In genomic region chr11:96795491-96795890, GRCm38 (mm10) we compare ENCODE assay signal across 28 mouse cellular contexts. TPM values are rescaled to one million over a fixed set of nuclear protein-coding genes. Genes with fewer than 3 reads are reported as not detected.
DNase-seq lines count a peak whose midpoint lies in the region; ATAC-seq and TF ChIP-seq lines count a peak whose summit lies in the region.
"Had no signal": no experiment of that assay in that cellular context is flagged by ENCODE, and none has a peak within 500 bp of the region (broad histone marks: within the 10 kb centered on the region; RNA-seq: fewer than 3 reads in every experiment).

No protein-coding gene starts in this region.

- H3K27me3 ChIP-seq in E14TG2a.4 (ENCODE audit: insufficient read depth, low read length) (no peaks in the 10 kb centered on the region), ES-Bruce4 (ENCODE audit: control insufficient read depth, insufficient read depth, low read length, poor library complexity, severe bottlenecking) (no peaks in the 10 kb centered on the region)
- no peaks in the 10 kb centered on the region for H3K27me3 ChIP-seq in small intestine, adult 2 months (ENCODE audit: control insufficient read depth, insufficient read depth, low read length)
- H3K27me3 ChIP-seq in midbrain, embryonic 13.5 days: no peaks in the 10 kb centered on the region
- no peaks in the 10 kb centered on the region for H3K27me3 ChIP-seq in liver, embryonic 11.5 days (replicated peaks; ENCODE audit: control insufficient read depth, insufficient read depth, low read length)
- H3K27me3 ChIP-seq: forebrain, embryonic 13.5 days; heart, embryonic 13.5 days; Patski had no signal

- no peak overlapping the region for H3K4me2 ChIP-seq in midbrain, embryonic 13.5 days (replicated peaks)
- H3K4me2 ChIP-seq in liver, embryonic 11.5 days: no peak overlapping the region
- H3K4me2 ChIP-seq: forebrain, embryonic 13.5 days; heart, embryonic 13.5 days; hindbrain, embryonic 14.5 days had no signal

- no peak for TF ChIP-seq POLR2A in ES-Bruce4 (IDR thresholded peaks at IDR 0.05; ENCODE audit: insufficient read depth, low read length)
- TF ChIP-seq POLR2A in small intestine, adult 2 months (IDR thresholded peaks at IDR 0.05; ENCODE audit: low read depth, low read length): no peak

- peak; percentile 60 for DNase-seq in R1 (ENCODE audit: low read depth, low spot score)
- DNase-seq in liver, embryonic 11.5 days (ENCODE audit: low spot score): no peak
- DNase-seq: adrenal gland, adult 8-10 months; adrenal gland, postnatal 25 days; cerebellum, adult 11-12 months; cerebellum, adult 9-10 months; cerebellum, postnatal 14 days; gastrocnemius, adult 2 months; gastrocnemius, postnatal 14 days; heart, adult 18-20 months; heart, postnatal 14 days; heart, postnatal 4 days; kidney, adult 18-20 months had no signal

- ATAC-seq in midbrain, embryonic 13.5 days: no peak
- no peak for ATAC-seq in liver, embryonic 11.5 days (replicated peaks; ENCODE audit: low FRiP score)
- ATAC-seq: activated CD4-positive, CD25-positive, alpha-beta regulatory T cell, adult 4 months; forebrain, embryonic 13.5 days; forebrain, embryonic 16.5 days; hindbrain, postnatal 0 days; inflammation-experienced regulatory T-cells, adult 6 months; Patski had no signal

- H3K36me3 ChIP-seq in E14TG2a.4 (ENCODE audit: insufficient read depth, low read length) (peaks cover 82% of the 10 kb centered on the region), ES-Bruce4 (ENCODE audit: control insufficient read depth, insufficient read depth, low read length, poor library complexity, severe bottlenecking) (peaks cover 60% of the 10 kb centered on the region)
- peaks cover 3% of the 10 kb centered on the region for H3K36me3 ChIP-seq in small intestine, adult 2 months (ENCODE audit: control insufficient read depth, insufficient read depth, low read length)
- peaks cover 27% of the 10 kb centered on the region for H3K36me3 ChIP-seq in midbrain, embryonic 13.5 days
- peaks cover 9% of the 10 kb centered on the region; the same call in 1 of the 2 replicates for H3K36me3 ChIP-seq in liver, embryonic 11.5 days (ENCODE audit: control insufficient read depth, insufficient read depth, low read length)

- peaks cover 86% of the 10 kb centered on the region for H3K4me1 ChIP-seq in E14TG2a.4 (replicated peaks; ENCODE audit: low read depth, low read length)
- peaks cover 8% of the 10 kb centered on the region for H3K4me1 ChIP-seq in ES-Bruce4 (ENCODE audit: control insufficient read depth, insufficient read depth, low read length)
- H3K4me1 ChIP-seq in small intestine, adult 2 months (ENCODE audit: control insufficient read depth, insufficient read depth, insufficient read length, low read length): peaks cover 4% of the 10 kb centered on the region; the same call in 1 of the 2 replicates
- peaks cover 36% of the 10 kb centered on the region for H3K4me1 ChIP-seq in midbrain, embryonic 13.5 days (replicated peaks)
- H3K4me1 ChIP-seq in liver, embryonic 11.5 days (replicated peaks; ENCODE audit: control insufficient read depth, insufficient read depth, low read length): peaks cover 11% of the 10 kb centered on the region

- TF ChIP-seq CTCF in E14TG2a.4 (conservative IDR thresholded peaks at IDR 0.05; ENCODE audit: low read length) (no peak), ES-Bruce4 (IDR thresholded peaks at IDR 0.05; ENCODE audit: low read depth, low read length) (no peak)
- TF ChIP-seq CTCF in small intestine, adult 2 months (IDR thresholded peaks at IDR 0.05; ENCODE audit: extremely low read depth, insufficient read length, insufficient replicate concordance, low read depth, low read length): peak; percentile 20; the same call in 1 of the 2 replicates

- WGBS in small intestine, adult 2 months: 31% methylated on average over 13 of the region's 13 CpGs
- WGBS in midbrain, embryonic 13.5 days: 97% methylated on average over 13 of the region's 13 CpGs
- WGBS in liver, embryonic 11.5 days: 86% methylated on average over 13 of the region's 13 CpGs

- peak overlapping the region; percentile 64 for H3K4me3 ChIP-seq in E14TG2a.4 (replicated peaks; ENCODE audit: low read length)
- H3K4me3 ChIP-seq in ES-Bruce4 (ENCODE audit: low read depth, low read length): peak overlapping the region; percentile 1; the same call in 1 of the 2 replicates
- H3K4me3 ChIP-seq in small intestine, adult 2 months (ENCODE audit: low read depth, low read length): no peak overlapping the region
- no peak overlapping the region for H3K4me3 ChIP-seq in midbrain, embryonic 13.5 days (replicated peaks)
- no peak overlapping the region for H3K4me3 ChIP-seq in liver, embryonic 11.5 days (ENCODE audit: low read depth, low read length)
- H3K4me3 ChIP-seq: forebrain, embryonic 10.5 days; forebrain, embryonic 13.5 days; gastrocnemius, adult 2 months; heart, embryonic 10.5 days; heart, embryonic 13.5 days had no signal

- H3K9me3 ChIP-seq in E14TG2a.4 (ENCODE audit: low read length) (no peaks in the 10 kb centered on the region), ES-Bruce4 (replicated peaks; ENCODE audit: control insufficient read depth, insufficient read depth, low read length, poor library complexity, severe bottlenecking) (no peaks in the 10 kb centered on the region)
- H3K9me3 ChIP-seq in midbrain, embryonic 13.5 days: no peaks in the 10 kb centered on the region
- no peaks in the 10 kb centered on the region for H3K9me3 ChIP-seq in liver, embryonic 11.5 days (ENCODE audit: control insufficient read depth, low read length)
- H3K9me3 ChIP-seq: forebrain, embryonic 10.5 days; forebrain, embryonic 13.5 days; G1E; heart, embryonic 10.5 days; heart, embryonic 13.5 days had no signal

- no peak overlapping the region for H3K9ac ChIP-seq in ES-Bruce4 (ENCODE audit: low read depth, poor library complexity, severe bottlenecking)
- no peak overlapping the region for H3K9ac ChIP-seq in midbrain, embryonic 13.5 days (replicated peaks)
- H3K9ac ChIP-seq in liver, embryonic 11.5 days (ENCODE audit: low read depth, low read length): no peak overlapping the region
- H3K9ac ChIP-seq: forebrain, embryonic 13.5 days; heart, embryonic 13.5 days; hindbrain, embryonic 14.5 days had no signal

- TF ChIP-seq EP300 in ES-Bruce4 (IDR thresholded peaks at IDR 0.05; ENCODE audit: insufficient read depth, low read depth, low read length): no peak

- peak overlapping the region; percentile 35 for H3K27ac ChIP-seq in ES-Bruce4 (ENCODE audit: insufficient read depth, low read length)
- 0 out of 2 replicates have a peak overlapping the region, but pooled peaks have one; percentile 28 for H3K27ac ChIP-seq in small intestine, adult 2 months (ENCODE audit: insufficient read depth, low read depth, low read length)
- H3K27ac ChIP-seq in midbrain, embryonic 13.5 days: no peak overlapping the region
- no peak overlapping the region for H3K27ac ChIP-seq in liver, embryonic 11.5 days (ENCODE audit: low read depth, low read length)
- H3K27ac ChIP-seq: forebrain, embryonic 10.5 days; forebrain, embryonic 13.5 days; gastrocnemius, adult 2 months; heart, embryonic 10.5 days; heart, embryonic 13.5 days; hindbrain, embryonic 14.5 days; hindbrain, postnatal 0 days had no signal

RNA-seq across cellular contexts. Expression of gene Cbx1, which starts 6.6 kb away (rescaled TPM):
- polyA plus RNA-seq in ES-Bruce4 (2011; ENCODE audit: insufficient read depth, insufficient read length, low read depth, missing spikeins): 201 and 202 TPM in 2 replicates
- polyA plus RNA-seq in small intestine, adult 2 months (2012; rRNA removed): 11.8 and 18.1 TPM in 2 replicates
- 130 and 137 TPM in 2 replicates for polyA plus RNA-seq in midbrain, embryonic 13.5 days (2015; fragmentation: Nextera tagmentation; extraction: Ambion mirVana)
- polyA plus RNA-seq in liver, embryonic 11.5 days (2014; fragmentation: Nextera tagmentation; extraction: Ambion mirVana): 76.7 and 82.0 TPM in 2 replicates

RNA-seq across cellular contexts. Expression of gene Snx11, which starts 18.1 kb away (rescaled TPM):
- 27.3 and 31.1 TPM in 2 replicates for polyA plus RNA-seq in ES-Bruce4 (2011; ENCODE audit: insufficient read depth, insufficient read length, low read depth, missing spikeins)
- polyA plus RNA-seq in small intestine, adult 2 months (2012; rRNA removed): 9.8 and 13.2 TPM in 2 replicates
- 45.6 and 47.4 TPM in 2 replicates for polyA plus RNA-seq in midbrain, embryonic 13.5 days (2015; fragmentation: Nextera tagmentation; extraction: Ambion mirVana)
- 10.5 and 12.0 TPM in 2 replicates for polyA plus RNA-seq in liver, embryonic 11.5 days (2014; fragmentation: Nextera tagmentation; extraction: Ambion mirVana)

RNA-seq across cellular contexts. Expression of gene Nfe2l1, which starts 34.3 kb away (rescaled TPM):
- polyA plus RNA-seq in ES-Bruce4 (2011; ENCODE audit: insufficient read depth, insufficient read length, low read depth, missing spikeins): 181 and 194 TPM in 2 replicates
- 36.1 and 87.5 TPM in 2 replicates for polyA plus RNA-seq in small intestine, adult 2 months (2012; rRNA removed)
- 67.8 and 69.0 TPM in 2 replicates for polyA plus RNA-seq in midbrain, embryonic 13.5 days (2015; fragmentation: Nextera tagmentation; extraction: Ambion mirVana)
- polyA plus RNA-seq in liver, embryonic 11.5 days (2014; fragmentation: Nextera tagmentation; extraction: Ambion mirVana): 27.6 and 28.9 TPM in 2 replicates

RNA-seq across cellular contexts. Expression of gene Copz2, which starts 54.2 kb away (rescaled TPM):
- 23.9 and 26.2 TPM in 2 replicates for polyA plus RNA-seq in ES-Bruce4 (2011; ENCODE audit: insufficient read depth, insufficient read length, low read depth, missing spikeins)
- 4.7 and 9.5 TPM in 2 replicates for polyA plus RNA-seq in small intestine, adult 2 months (2012; rRNA removed)
- 14.8 and 19.7 TPM in 2 replicates for polyA plus RNA-seq in midbrain, embryonic 13.5 days (2015; fragmentation: Nextera tagmentation; extraction: Ambion mirVana)
- polyA plus RNA-seq in liver, embryonic 11.5 days (2014; fragmentation: Nextera tagmentation; extraction: Ambion mirVana): 33.6 and 41.2 TPM in 2 replicates
- polyA plus RNA-seq: activated CD4-positive, CD25-positive, alpha-beta regulatory T cell, adult 4 months; inflammation-experienced regulatory T-cells, adult 6 months had no signal

Comparison
In these comparisons a context has a peak if more than half of its experiments do, and no peak if none do; other contexts are left out.
1. H3K4me3 ChIP-seq: peak in E14TG2a.4 (single experiment) and ES-Bruce4 (single experiment); none in small intestine, adult 2 months (single experiment), midbrain, embryonic 13.5 days (single experiment) and liver, embryonic 11.5 days (single experiment).
2. H3K27ac ChIP-seq: peak in ES-Bruce4 (single experiment) and small intestine, adult 2 months (single experiment); none in midbrain, embryonic 13.5 days (single experiment) and liver, embryonic 11.5 days (single experiment).